Mouse (Mus musculus) intestine, embryonic 15.5 days (tissue): Measurements from ENCODE around the gene Zfp512. TPM values are rescaled to one million over a fixed set of nuclear protein-coding genes. Genes with fewer than 3 reads are reported as not detected.
"Not testable (repeated sequence)": the region's sequence is repeated elsewhere in the genome, so short reads cannot be mapped to it uniquely, and the experiment has no call there.

Experiments used
- ATAC-seq: fragments of 200-750 bp; cut with Nextera tagmentation; 2 replicates; pipeline ENCODE4 v1.8.0; 2017; ENCODE audit warnings: moderate TSS enrichment, moderate library complexity
- H3K27ac ChIP-seq: fragments of 300-500 bp; sonication (generic); 2 replicates; pipeline ENCODE4 v1.5.1; 2015; ENCODE audit warnings: mild to moderate bottlenecking, inconsistent platforms
- H3K27me3 ChIP-seq: fragments of 300-500 bp; sonication (generic); replicated peaks from 2 replicates; pipeline ENCODE4 v1.6.1; 2015; ENCODE audit warnings: inconsistent platforms
- H3K36me3 ChIP-seq: fragments of 300-500 bp; sonication (generic); 2 replicates; pipeline ENCODE4 v1.6.1; 2015; ENCODE audit warnings: inconsistent platforms
- H3K4me1 ChIP-seq: fragments of 300-500 bp; sonication (generic); replicated peaks from 2 replicates; pipeline ENCODE4 v1.6.1; 2015; ENCODE audit warnings: inconsistent platforms
- H3K4me2 ChIP-seq: fragments of 300-500 bp; sonication (generic); replicated peaks from 2 replicates; pipeline ENCODE4 v1.6.1; 2015; ENCODE audit warnings: mild to moderate bottlenecking, inconsistent platforms
- H3K4me3 ChIP-seq: fragments of 300-500 bp; sonication (generic); replicated peaks from 2 replicates; pipeline ENCODE4 v1.5.1; 2015; ENCODE audit warnings: inconsistent platforms
- H3K9ac ChIP-seq: fragments of 300-500 bp; sonication (generic); 2 replicates; pipeline ENCODE4 v1.6.1; 2015; ENCODE audit warnings: inconsistent platforms
- H3K9me3 ChIP-seq: fragments of 300-500 bp; sonication (generic); 2 replicates; pipeline ENCODE4 v1.6.1; 2016; ENCODE audit warnings: inconsistent platforms
- WGBS: fragments of 180-500 bp; shearing (Covaris S2); methylation state at CpG from one replicate; pipeline ENCODE4 v1.1.7; 2015; 5-methylcytosine and 5-hydroxymethylcytosine counted together
- polyA plus RNA-seq: library from polyadenylated mRNA; unstranded; fragments of >200 nt; fragmentation: Nextera tagmentation; extraction: Ambion mirVana; gene quantifications from 2 replicates; pipeline ENCODE4 v1.2.1, GENCODE M21; 2015

The Zfp512 gene
- 37.6 and 40.1 TPM in 2 replicates for polyA plus RNA-seq

- 6% methylated on average over 23 of the region's 23 CpGs for WGBS
- peak within 1 kb of the TSS; percentile 56 for H3K27ac ChIP-seq
- no peaks in the 10 kb centered on the region for H3K9me3 ChIP-seq
- H3K4me2 ChIP-seq, result peak within 1 kb of the TSS; percentile 80
- peak; percentile 99 for ATAC-seq
- no peaks in the 10 kb centered on the region for H3K36me3 ChIP-seq
- H3K9ac ChIP-seq, result peak within 1 kb of the TSS; percentile 58
- no peaks in the 10 kb centered on the region for H3K27me3 ChIP-seq
- peak within 1 kb of the TSS; percentile 50 for H3K4me3 ChIP-seq
- 0 out of 2 replicates have a peak, but pooled peaks cover 10% of the 10 kb centered on the region for H3K4me1 ChIP-seq
Measured at GRCm38 (mm10) chr5:31451878-31452561, at the start of gene Zfp512. Gene Zfp512, plus strand, starts transcription at chr5:31452431.

- not testable (repeated sequence) for H3K4me2 ChIP-seq, H3K4me3 ChIP-seq, H3K27me3 ChIP-seq, H3K9ac ChIP-seq, H3K9me3 ChIP-seq, H3K36me3 ChIP-seq, ATAC-seq, H3K27ac ChIP-seq, H3K4me1 ChIP-seq
- 94% methylated on average over 9 of the region's 9 CpGs for WGBS
Measured at GRCm38 (mm10) chr5:31434727-31435126, 17.5 kb upstream of the Zfp512 start.

GRCm38 (mm10) chr5:31451336-31451735, 895 bp upstream of the Zfp512 start:
- Histone ChIP-seq H3K4me2 (no peak overlapping the region), H3K4me1 (0 out of 2 replicates have a peak, but pooled peaks cover 10% of the 10 kb centered on the region), H3K9me3 (no peaks in the 10 kb centered on the region), H3K27me3 (no peaks in the 10 kb centered on the region), H3K9ac (no peak overlapping the region), H3K27ac (peak overlapping the region; percentile 48; the same call in 1 of the 2 replicates), H3K36me3 (no peaks in the 10 kb centered on the region), H3K4me3 (no peak overlapping the region)
- WGBS, result 72% methylated on average over 2 of the region's 2 CpGs
- ATAC-seq, result 0 out of 2 replicates have a peak, but pooled peaks have one; percentile 13

GRCm38 (mm10) chr5:31452562-31452878, 289 bp downstream of the Zfp512 start:
- H3K27me3 ChIP-seq, result no peaks in the 10 kb centered on the region
- no peaks in the 10 kb centered on the region for H3K9me3 ChIP-seq
- 0 out of 2 replicates have a peak, but pooled peaks cover 10% of the 10 kb centered on the region for H3K4me1 ChIP-seq
- peak overlapping the region; percentile 34 for H3K9ac ChIP-seq
- H3K4me3 ChIP-seq, result peak overlapping the region; percentile 50
- WGBS, result 0% methylated on average over 11 of the region's 11 CpGs
- H3K36me3 ChIP-seq, result no peaks in the 10 kb centered on the region
- no peak; the same call in 1 of the 2 replicates for ATAC-seq
- peak overlapping the region; percentile 80 for H3K4me2 ChIP-seq
- peak overlapping the region; percentile 56 for H3K27ac ChIP-seq

GRCm38 (mm10) chr5:31452886-31453410, 717 bp downstream of the Zfp512 start:
- no peak for ATAC-seq
- H3K4me3 ChIP-seq, result peak overlapping the region; percentile 50
- no peaks in the 10 kb centered on the region for H3K9me3 ChIP-seq
- H3K36me3 ChIP-seq, result no peaks in the 10 kb centered on the region
- H3K4me1 ChIP-seq, result 0 out of 2 replicates have a peak, but pooled peaks cover 10% of the 10 kb centered on the region
- 12% methylated on average over 7 of the region's 7 CpGs for WGBS
- H3K9ac ChIP-seq, result peak overlapping the region; percentile 58
- H3K4me2 ChIP-seq, result peak overlapping the region; percentile 80
- no peaks in the 10 kb centered on the region for H3K27me3 ChIP-seq
- H3K27ac ChIP-seq, result no peak overlapping the region

GRCm38 (mm10) chr5:31467798-31468197, 15.6 kb downstream of the Zfp512 start:
- Histone ChIP-seq H3K4me1 (no peaks in the 10 kb centered on the region), H3K27ac (no peak overlapping the region), H3K27me3 (no peaks in the 10 kb centered on the region), H3K9me3 (no peaks in the 10 kb centered on the region), H3K4me3 (no peak overlapping the region), H3K9ac (no peak overlapping the region), H3K36me3 (peaks cover 30% of the 10 kb centered on the region), H3K4me2 (no peak overlapping the region)
- ATAC-seq, result no peak
- WGBS, result 94% methylated on average over 3 of the region's 3 CpGs

- no peak overlapping the region for H3K9ac ChIP-seq
- no peak overlapping the region for H3K4me2 ChIP-seq
- no peak overlapping the region for H3K27ac ChIP-seq
- peaks cover 39% of the 10 kb centered on the region for H3K36me3 ChIP-seq
- no peaks in the 10 kb centered on the region for H3K9me3 ChIP-seq
- no peaks in the 10 kb centered on the region for H3K27me3 ChIP-seq
- H3K4me3 ChIP-seq, result no peak overlapping the region
- ATAC-seq, result no peak
- no peaks in the 10 kb centered on the region for H3K4me1 ChIP-seq
- WGBS, result 93% methylated on average over 6 of the region's 6 CpGs
Measured at GRCm38 (mm10) chr5:31469711-31470110, 17.5 kb downstream of the Zfp512 start.

GRCm38 (mm10) chr5:31470334-31470733, 18.1 kb downstream of the Zfp512 start:
- Histone ChIP-seq H3K27me3 (no peaks in the 10 kb centered on the region), H3K4me1 (no peaks in the 10 kb centered on the region), H3K27ac (no peak overlapping the region), H3K36me3 (peaks cover 39% of the 10 kb centered on the region), H3K9me3 (no peaks in the 10 kb centered on the region), H3K9ac (no peak overlapping the region), H3K4me2 (no peak overlapping the region), H3K4me3 (no peak overlapping the region)
- no peak for ATAC-seq
- WGBS, result 72% methylated on average over 7 of the region's 7 CpGs

- H3K36me3 ChIP-seq, result peaks cover 26% of the 10 kb centered on the region
- H3K4me2 ChIP-seq, result no peak overlapping the region
- no peak overlapping the region for H3K27ac ChIP-seq
- no peaks in the 10 kb centered on the region for H3K27me3 ChIP-seq
- WGBS, result 90% methylated on average over 4 of the region's 4 CpGs
- no peak overlapping the region for H3K9ac ChIP-seq
- H3K9me3 ChIP-seq, result no peaks in the 10 kb centered on the region
- no peak for ATAC-seq
- H3K4me3 ChIP-seq, result no peak overlapping the region
- H3K4me1 ChIP-seq, result no peaks in the 10 kb centered on the region
Measured at GRCm38 (mm10) chr5:31480536-31480935, 28.3 kb downstream of the Zfp512 start.

- H3K9me3 ChIP-seq, result no peaks in the 10 kb centered on the region
- ATAC-seq, result no peak
- 92% methylated on average over 3 of the region's 3 CpGs for WGBS
Measured at GRCm38 (mm10) chr5:31485440-31485839, 33.2 kb downstream of the Zfp512 start, which contains the start of gene 4930548H24Rik. Gene 4930548H24Rik, plus strand, starts transcription at chr5:31485740.

GRCm38 (mm10) chr5:31487889-31488288, 35.7 kb downstream of the Zfp512 start:
- no peak for ATAC-seq
- Histone ChIP-seq H3K9me3 (no peaks in the 10 kb centered on the region), H3K4me3 (no peak overlapping the region), H3K4me1 (no peaks in the 10 kb centered on the region), H3K36me3 (no peaks in the 10 kb centered on the region), H3K27ac (no peak overlapping the region), H3K4me2 (no peak overlapping the region), H3K9ac (no peak overlapping the region), H3K27me3 (no peaks in the 10 kb centered on the region)
- 90% methylated on average over 3 of the region's 3 CpGs for WGBS

More at GRCm38 (mm10) chr5:31485440-31485839, 33.2 kb downstream of the Zfp512 start, which contains the start of gene 4930548H24Rik:
- no peaks in the 10 kb centered on the region for H3K4me1 ChIP-seq
- 0 out of 2 replicates have a peak, but pooled peaks cover 6% of the 10 kb centered on the region for H3K36me3 ChIP-seq
- no peaks in the 10 kb centered on the region for H3K27me3 ChIP-seq
- no peak within 1 kb of the TSS for H3K4me3 ChIP-seq
- no peak within 1 kb of the TSS for H3K4me2 ChIP-seq
- no peak within 1 kb of the TSS for H3K9ac ChIP-seq
- H3K27ac ChIP-seq, result no peak within 1 kb of the TSS

GRCm38 (mm10) chr5:31489116-31489769, 37.0 kb downstream of the Zfp512 start:
- no peaks in the 10 kb centered on the region for H3K36me3 ChIP-seq
- H3K27me3 ChIP-seq, result no peaks in the 10 kb centered on the region
- no peaks in the 10 kb centered on the region for H3K9me3 ChIP-seq
- H3K9ac ChIP-seq, result no peak overlapping the region
- H3K27ac ChIP-seq, result no peak overlapping the region
- ATAC-seq, result no peak
- no peak overlapping the region for H3K4me2 ChIP-seq
- no peaks in the 10 kb centered on the region for H3K4me1 ChIP-seq
- WGBS, result 62% methylated on average over 7 of the region's 7 CpGs
- no peak overlapping the region for H3K4me3 ChIP-seq
